Mouse (Mus musculus): ENCODE measurements around the gene Qars.

- no peak for TF ChIP-seq CTCF (IDR thresholded peaks at IDR 0.05; ENCODE audit: extremely low read depth, insufficient read depth, low read length)
- TF ChIP-seq POLR2A (IDR thresholded peaks at IDR 0.05; ENCODE audit: extremely low read depth, insufficient read depth, low read length), result no peak
Measured at GRCm38 (mm10) chr9:108559169-108559568, 51.7 kb downstream of the Qars start.
